Mouse (Mus musculus) kidney, embryonic 15.5 days (tissue): Measurements from ENCODE around the gene Iqce. TPM values are rescaled to one million over a fixed set of nuclear protein-coding genes. Genes with fewer than 3 reads are reported as not detected.

Experiments
- ATAC-seq: fragments of 200-750 bp; cut with Nextera tagmentation; replicated peaks from 2 replicates; pipeline ENCODE4 v1.8.0; 2017; ENCODE audit warnings: moderate TSS enrichment; ENCODE audit not compliant: low FRiP score
- H3K27ac ChIP-seq: fragments of 300-500 bp; sonication (generic); 2 replicates; pipeline ENCODE4 v1.5.1; 2015; ENCODE audit warnings: mild to moderate bottlenecking, inconsistent platforms
- H3K27me3 ChIP-seq: fragments of 300-500 bp; sonication (generic); 2 replicates; pipeline ENCODE4 v1.6.1; 2015; ENCODE audit warnings: inconsistent platforms
- H3K36me3 ChIP-seq: fragments of 300-500 bp; sonication (generic); 2 replicates; pipeline ENCODE4 v1.6.1; 2015; ENCODE audit warnings: inconsistent platforms
- H3K4me1 ChIP-seq: fragments of 300-500 bp; sonication (generic); 2 replicates; pipeline ENCODE4 v1.6.1; 2015; ENCODE audit warnings: inconsistent platforms
- H3K4me2 ChIP-seq: fragments of 300-500 bp; sonication (generic); 2 replicates; pipeline ENCODE4 v1.6.1; 2015; ENCODE audit warnings: moderate library complexity, mild to moderate bottlenecking, inconsistent platforms
- H3K4me3 ChIP-seq: fragments of 300-500 bp; sonication (generic); replicated peaks from 2 replicates; pipeline ENCODE4 v1.5.1; 2015; ENCODE audit warnings: mild to moderate bottlenecking, inconsistent platforms
- H3K9ac ChIP-seq: fragments of 300-500 bp; sonication (generic); 2 replicates; pipeline ENCODE4 v1.6.1; 2015; ENCODE audit warnings: mild to moderate bottlenecking, inconsistent platforms
- H3K9me3 ChIP-seq: fragments of 300-500 bp; sonication (generic); replicated peaks from 2 replicates; pipeline ENCODE4 v1.6.1; 2016; ENCODE audit warnings: inconsistent platforms
- WGBS: fragments of 180-500 bp; shearing (Covaris S2); methylation state at CpG from one replicate; pipeline ENCODE4 v1.1.7; 2015; ENCODE audit warnings: mixed read lengths; 5-methylcytosine and 5-hydroxymethylcytosine counted together
- polyA plus RNA-seq: library from polyadenylated mRNA; unstranded; fragments of >200 nt; fragmentation: Nextera tagmentation; extraction: Ambion mirVana; gene quantifications from 2 replicates; pipeline ENCODE4 v1.2.1, GENCODE M21; 2015

The Iqce gene
- polyA plus RNA-seq, 1 experiment from 2014 or later, result 25.7 TPM

GRCm38 (mm10) chr5:140731040-140731797 is 29.0 kb upstream of the Iqce start:
- Histone ChIP-seq H3K4me3 (no peak overlapping the region), H3K4me1 (peaks cover 11% of the 10 kb centered on the region), H3K4me2 (no peak overlapping the region), H3K27me3 (peaks cover 17% of the 10 kb centered on the region), H3K36me3 (no peaks in the 10 kb centered on the region), H3K9me3 (no peaks in the 10 kb centered on the region), H3K9ac (no peak overlapping the region), H3K27ac (no peak overlapping the region)
- ATAC-seq, result no peak
- WGBS, result 84% methylated on average over 11 of the region's 11 CpGs

GRCm38 (mm10) chr5:140726946-140727740 is 25.0 kb upstream of the Iqce start:
- WGBS, result 77% methylated on average over 17 of the region's 17 CpGs
- Histone ChIP-seq H3K4me3 (no peak overlapping the region), H3K27me3 (no peaks in the 10 kb centered on the region), H3K36me3 (no peaks in the 10 kb centered on the region), H3K9me3 (no peaks in the 10 kb centered on the region), H3K27ac (no peak overlapping the region), H3K9ac (no peak overlapping the region), H3K4me1 (no peaks in the 10 kb centered on the region), H3K4me2 (no peak overlapping the region)
- ATAC-seq, result no peak

GRCm38 (mm10) chr5:140726062-140726839 is 24.1 kb upstream of the Iqce start:
- no peak overlapping the region for H3K9ac ChIP-seq
- WGBS, result 89% methylated on average over 7 of the region's 7 CpGs
- H3K36me3 ChIP-seq, result no peaks in the 10 kb centered on the region
- H3K4me3 ChIP-seq, result no peak overlapping the region
- no peak overlapping the region for H3K4me2 ChIP-seq
- H3K27me3 ChIP-seq, result no peaks in the 10 kb centered on the region
- H3K27ac ChIP-seq, result no peak overlapping the region
- no peak for ATAC-seq
- H3K4me1 ChIP-seq, result no peaks in the 10 kb centered on the region
- no peaks in the 10 kb centered on the region for H3K9me3 ChIP-seq

GRCm38 (mm10) chr5:140723822-140724221 is 21.6 kb upstream of the Iqce start, which contains the start of gene Amz1:
TSS of gene Amz1 (plus strand) at chr5:140724127.
- no peak for ATAC-seq
- WGBS, result 79% methylated on average over 13 of the region's 13 CpGs
- Histone ChIP-seq H3K4me2 (no peak within 1 kb of the TSS), H3K27me3 (no peaks in the 10 kb centered on the region), H3K9ac (no peak within 1 kb of the TSS), H3K9me3 (no peaks in the 10 kb centered on the region), H3K27ac (no peak within 1 kb of the TSS), H3K4me3 (no peak within 1 kb of the TSS), H3K36me3 (peaks cover 10% of the 10 kb centered on the region), H3K4me1 (no peaks in the 10 kb centered on the region)

GRCm38 (mm10) chr5:140722121-140722520 is 19.9 kb upstream of the Iqce start:
- ATAC-seq, result no peak

GRCm38 (mm10) chr5:140720773-140721172 is 18.6 kb upstream of the Iqce start:
- no peak for ATAC-seq
- H3K4me3 ChIP-seq, result no peak overlapping the region
- H3K36me3 ChIP-seq, result peaks cover 41% of the 10 kb centered on the region
- H3K27ac ChIP-seq, result no peak overlapping the region
- no peaks in the 10 kb centered on the region for H3K27me3 ChIP-seq
- no peaks in the 10 kb centered on the region for H3K4me1 ChIP-seq
- 82% methylated on average over 7 of the region's 7 CpGs for WGBS
- no peaks in the 10 kb centered on the region for H3K9me3 ChIP-seq
- no peak overlapping the region for H3K9ac ChIP-seq
- H3K4me2 ChIP-seq, result no peak overlapping the region

More at GRCm38 (mm10) chr5:140722121-140722520, 19.9 kb upstream of the Iqce start:
- Histone ChIP-seq H3K27ac (no peak overlapping the region), H3K9ac (no peak overlapping the region), H3K4me1 (no peaks in the 10 kb centered on the region), H3K4me2 (no peak overlapping the region), H3K27me3 (no peaks in the 10 kb centered on the region), H3K9me3 (no peaks in the 10 kb centered on the region), H3K36me3 (peaks cover 27% of the 10 kb centered on the region), H3K4me3 (no peak overlapping the region)
- WGBS, result 73% methylated on average over 3 of the region's 3 CpGs

- Histone ChIP-seq H3K27me3 (no peaks in the 10 kb centered on the region), H3K9me3 (no peaks in the 10 kb centered on the region), H3K27ac (no peak overlapping the region), H3K4me2 (no peak overlapping the region), H3K36me3 (peaks cover 85% of the 10 kb centered on the region), H3K4me1 (peaks cover 3% of the 10 kb centered on the region), H3K4me3 (no peak overlapping the region), H3K9ac (no peak overlapping the region)
- ATAC-seq, result no peak
- WGBS, result 80% methylated on average over 5 of the region's 5 CpGs
These were observed 8.9 kb upstream of the Iqce start for GRCm38 (mm10) chr5:140711040-140711439.

- Histone ChIP-seq H3K4me2 (no peak overlapping the region), H3K4me1 (peaks cover 10% of the 10 kb centered on the region), H3K9me3 (no peaks in the 10 kb centered on the region), H3K9ac (no peak overlapping the region), H3K36me3 (peaks cover 78% of the 10 kb centered on the region), H3K27me3 (no peaks in the 10 kb centered on the region), H3K4me3 (no peak overlapping the region), H3K27ac (no peak overlapping the region)
- ATAC-seq, result no peak
- 88% methylated on average over 6 of the region's 6 CpGs for WGBS
These were observed 8.1 kb upstream of the Iqce start for GRCm38 (mm10) chr5:140710315-140710714.

GRCm38 (mm10) chr5:140705501-140706171 is 3.5 kb upstream of the Iqce start:
- Histone ChIP-seq H3K4me1 (peaks cover 38% of the 10 kb centered on the region), H3K36me3 (peaks cover 31% of the 10 kb centered on the region), H3K4me3 (peak overlapping the region; percentile 64), H3K27ac (peak overlapping the region; percentile 86), H3K27me3 (no peaks in the 10 kb centered on the region), H3K4me2 (peak overlapping the region; percentile 82), H3K9me3 (no peaks in the 10 kb centered on the region), H3K9ac (peak overlapping the region; percentile 71)
- 47% methylated on average over 7 of the region's 7 CpGs for WGBS
- no peak for ATAC-seq

GRCm38 (mm10) chr5:140704378-140705251 is 2.4 kb upstream of the Iqce start, which contains the start of gene Brat1:
TSS of gene Brat1 (plus strand) at chr5:140705011.
- WGBS, result under 1% methylated on average over 68 of the region's 69 CpGs
- H3K4me1 ChIP-seq, result peaks cover 47% of the 10 kb centered on the region
- peak within 1 kb of the TSS; percentile 71 for H3K9ac ChIP-seq
- peak within 1 kb of the TSS; percentile 95 for H3K27ac ChIP-seq
- peak within 1 kb of the TSS; percentile 82 for H3K4me2 ChIP-seq
- ATAC-seq, result peak; percentile 94
- no peaks in the 10 kb centered on the region for H3K27me3 ChIP-seq
- peak within 1 kb of the TSS; percentile 64 for H3K4me3 ChIP-seq
- no peaks in the 10 kb centered on the region for H3K9me3 ChIP-seq
- peaks cover 22% of the 10 kb centered on the region for H3K36me3 ChIP-seq
